Mouse (Mus musculus) CD4-positive, CD25-positive, alpha-beta regulatory T cell, adult 4 months (primary cell): ENCODE results near the gene Abat. TPM values are rescaled to one million over a fixed set of nuclear protein-coding genes. Genes with fewer than 3 reads are reported as not detected.
A peak's percentile ranks its signal among the peaks of the same experiment; 100 is the strongest.

ENCODE experiments used
- ATAC-seq: one replicate; pipeline ENCODE4 v1.8.0; 2017
- polyA plus RNA-seq, 2 experiments: library from polyadenylated mRNA; unstranded; fragments of 100-300 nt; shearing (Covaris generic); gene quantifications; one replicate each; pipeline ENCODE4 v1.2.1; 2017

Gene Abat
- polyA plus RNA-seq, 2 experiments from 2014 or later, result 0.74 to 1.8 TPM

DNA sequence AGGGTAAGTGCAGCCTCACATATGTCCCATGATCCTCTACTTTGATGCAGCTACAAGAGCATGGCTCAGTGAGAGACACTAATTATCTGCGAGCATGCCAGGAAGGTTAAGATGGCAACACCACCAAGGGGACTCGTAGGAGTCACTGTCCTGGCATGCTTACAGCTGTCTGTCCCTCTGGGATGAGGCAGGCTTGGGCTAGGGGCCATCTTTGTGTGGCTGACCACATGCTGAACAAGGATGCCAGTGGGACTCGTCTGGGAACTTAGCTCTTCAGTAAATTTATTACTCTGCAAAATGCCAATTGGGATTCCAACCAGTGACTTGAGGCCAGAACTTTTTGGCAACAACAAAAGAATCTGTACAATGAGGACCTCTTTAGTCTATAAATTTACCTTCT, 62.9 kb downstream of the Abat start:
- no peak for ATAC-seq

DNA sequence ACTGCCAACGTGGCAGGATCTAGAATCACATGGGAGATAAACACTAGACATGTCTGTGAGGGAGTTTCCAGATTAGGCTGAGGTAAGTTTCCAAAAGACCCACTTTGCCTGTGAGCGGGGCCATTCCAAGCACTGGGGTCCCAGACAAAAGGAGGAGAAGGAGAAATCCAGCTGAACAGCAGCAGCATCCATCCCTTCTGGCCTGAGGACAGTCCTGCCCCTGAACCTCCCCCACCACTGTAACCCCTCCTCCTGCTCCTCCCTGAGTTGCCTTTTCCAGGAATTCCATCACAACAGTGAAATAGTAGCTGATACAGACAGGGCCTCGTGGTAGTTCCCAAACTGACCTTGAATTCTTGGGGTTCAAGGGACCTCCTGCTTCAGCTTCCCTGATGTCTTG, 63.7 kb downstream of the Abat start:
- no peak for ATAC-seq

GRCm38 (mm10) chr16:8578326-8578725, 65.1 kb downstream of the Abat start:
- ATAC-seq, result no peak

DNA sequence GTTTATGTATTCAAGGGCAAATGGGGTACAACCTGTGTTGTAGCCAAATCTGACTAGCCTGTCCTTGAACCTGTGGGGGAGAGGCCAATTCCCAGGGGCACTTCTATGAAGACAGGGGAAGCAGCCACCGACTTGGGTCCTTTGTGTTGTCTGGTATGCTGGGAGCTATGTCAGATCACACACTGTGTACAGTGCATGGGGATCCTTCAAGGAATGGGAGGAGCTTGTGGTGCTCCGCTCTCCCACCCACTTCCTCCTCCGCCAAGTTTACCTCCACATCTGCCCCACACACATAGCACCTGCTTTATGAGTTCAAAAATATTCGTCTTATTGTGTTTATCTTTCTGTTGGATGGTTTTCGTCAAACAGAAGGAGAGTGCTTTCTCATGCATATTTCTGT, 66.3 kb downstream of the Abat start:
- no peak for ATAC-seq

- no peak for ATAC-seq
Measured at GRCm38 (mm10) chr16:8581661-8582239, 68.5 kb downstream of the Abat start.

- ATAC-seq, result no peak
Measured at GRCm38 (mm10) chr16:8582579-8583295, 69.5 kb downstream of the Abat start.

DNA sequence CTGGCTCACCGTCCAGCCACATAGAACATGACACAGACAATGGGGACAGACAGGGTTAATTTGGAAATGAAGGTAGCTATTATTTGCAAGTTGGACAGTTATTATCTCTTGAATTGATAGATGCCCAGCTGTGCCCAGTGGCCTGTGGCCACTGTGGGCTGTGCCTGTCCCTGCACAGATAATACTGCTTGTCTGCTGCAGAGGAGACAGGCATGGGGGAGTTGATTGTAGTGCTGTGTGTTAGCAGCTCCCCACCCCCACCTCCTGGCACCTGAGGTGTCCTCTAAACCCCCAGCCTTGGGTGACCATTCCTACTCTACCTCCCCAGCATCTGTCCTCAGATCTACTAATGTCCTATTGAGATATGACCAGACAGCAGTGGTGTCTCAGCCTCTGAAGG, 71.0 kb downstream of the Abat start:
- no peak for ATAC-seq

DNA sequence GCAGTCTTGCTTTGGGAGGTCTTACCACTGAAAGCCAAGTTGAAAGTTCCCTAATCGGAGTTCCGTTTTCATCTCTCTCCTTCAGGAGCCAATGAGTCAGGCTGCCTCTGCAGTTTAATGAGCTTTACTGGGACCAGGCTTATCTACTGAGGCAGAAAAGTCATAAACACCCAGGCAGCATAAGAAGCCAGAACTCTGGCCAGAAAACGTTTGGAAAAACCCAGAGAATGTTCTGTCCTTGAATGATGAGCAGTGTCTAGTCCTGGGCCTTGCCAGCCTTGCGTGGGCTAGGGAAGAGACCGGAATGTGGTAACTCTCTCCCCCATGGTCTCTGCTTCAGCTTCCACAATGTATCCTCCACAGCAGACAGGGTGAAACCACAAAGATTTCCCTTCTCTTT, 71.8 kb downstream of the Abat start:
- no peak for ATAC-seq

DNA sequence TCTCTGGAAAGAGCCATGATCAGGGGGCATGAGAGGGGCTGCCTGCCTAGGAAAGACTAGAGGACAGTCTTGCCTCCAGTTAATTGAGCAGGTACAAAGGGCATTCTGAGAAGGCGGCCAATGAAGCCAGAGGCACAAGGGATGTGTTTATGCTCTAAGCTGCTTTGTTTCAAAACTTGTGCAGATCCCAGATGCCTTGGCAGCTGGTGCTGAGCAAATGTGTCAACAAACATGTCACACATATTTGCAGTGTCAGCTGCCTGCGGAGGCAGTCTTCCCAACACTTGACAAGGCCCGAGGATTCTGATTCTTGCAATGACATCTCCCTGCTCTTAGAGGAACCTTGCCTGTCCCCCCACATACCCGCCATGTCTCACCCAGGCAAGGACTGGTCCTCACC, 82.2 kb downstream of the Abat start:
- no peak for ATAC-seq

DNA sequence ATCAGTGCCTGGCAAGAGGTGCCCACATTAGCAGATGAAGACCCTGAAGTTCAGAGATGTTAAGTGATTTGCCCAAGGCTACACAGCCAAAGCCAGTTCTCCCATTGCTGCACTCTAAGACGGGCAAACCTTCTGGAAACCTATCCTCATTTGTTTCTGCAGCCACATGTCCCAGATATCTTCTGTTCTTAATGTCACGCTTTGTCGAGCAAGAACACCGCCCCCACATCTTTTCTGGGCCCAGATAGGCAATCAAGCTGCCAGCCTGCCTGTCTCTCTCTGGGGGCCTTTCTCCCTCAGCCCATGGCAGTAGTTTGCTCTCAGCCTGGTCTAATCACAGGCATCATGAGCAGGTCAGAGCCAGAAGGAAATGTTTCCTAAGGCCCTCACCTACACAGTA, 83.1 kb downstream of the Abat start:
- no peak for ATAC-seq

DNA sequence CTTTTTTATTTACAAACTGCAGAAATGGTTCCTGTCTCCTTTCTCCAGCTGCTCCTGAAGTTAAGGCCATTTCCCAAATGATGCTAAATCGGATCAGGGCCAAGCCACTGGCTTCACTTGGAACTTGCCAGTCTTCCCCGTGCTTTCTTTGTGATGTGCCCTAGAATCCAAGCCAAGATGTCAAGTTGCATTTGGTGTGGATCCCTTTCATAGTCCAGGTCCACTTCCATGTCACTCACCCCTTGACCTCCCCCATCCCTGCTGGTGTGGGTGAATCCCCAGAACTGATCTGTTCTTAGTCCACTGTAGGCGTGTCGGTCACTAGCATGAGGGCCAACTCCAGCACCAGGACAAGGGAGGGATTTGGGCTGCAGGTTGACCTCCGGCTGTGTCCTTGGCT, 84.3 kb downstream of the Abat start:
- no peak for ATAC-seq

DNA sequence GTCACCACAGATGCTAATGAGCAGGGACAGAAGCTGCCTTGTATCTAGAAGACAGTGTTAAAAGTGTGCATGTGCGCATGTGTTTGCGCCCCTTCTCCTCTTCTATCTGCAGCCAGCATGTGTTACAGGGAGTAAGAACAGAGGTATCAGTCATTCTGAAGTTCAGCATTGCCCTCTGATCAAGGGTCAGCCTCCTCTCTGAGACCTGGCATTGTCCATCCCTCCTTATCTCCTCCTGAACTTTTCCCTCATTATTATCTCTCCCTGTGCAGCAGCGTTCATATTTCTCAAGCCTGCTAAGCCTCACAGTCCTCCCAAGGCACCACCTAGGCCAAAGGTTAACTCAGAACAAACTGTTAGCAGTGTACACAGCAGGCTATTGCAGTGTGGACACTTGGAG, 90.6 kb downstream of the Abat start:
- no peak for ATAC-seq

DNA sequence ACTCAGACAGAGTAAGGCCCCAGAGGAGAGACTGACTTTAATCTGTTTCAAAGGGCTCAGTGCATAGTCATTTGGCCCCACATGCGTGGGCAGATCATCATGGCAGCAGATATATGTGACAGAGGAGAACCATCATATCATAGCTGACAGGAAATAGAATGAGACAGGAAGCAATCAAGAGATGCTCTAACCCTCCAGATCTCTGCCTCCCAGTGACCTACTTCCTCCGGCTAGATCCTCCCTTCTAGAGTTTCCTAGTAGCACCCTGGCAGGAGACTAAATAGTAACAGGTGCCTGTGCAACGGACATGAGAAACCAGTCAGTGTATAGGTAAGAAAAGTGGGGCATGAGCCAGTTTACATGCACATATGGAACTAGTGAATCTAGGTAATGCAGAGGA, 97.2 kb downstream of the Abat start:
- ATAC-seq, result peak; percentile 77

- ATAC-seq, result no peak
Measured at GRCm38 (mm10) chr16:8612214-8613005, 99.2 kb downstream of the Abat start.

GRCm38 (mm10) chr16:8613039-8613438, 99.8 kb downstream of the Abat start:
- ATAC-seq, result no peak

GRCm38 (mm10) chr16:8613447-8613846, 100.2 kb downstream of the Abat start:
- ATAC-seq, result no peak

GRCm38 (mm10) chr16:8619659-8620314, 106.6 kb downstream of the Abat start:
- ATAC-seq, result no peak

GRCm38 (mm10) chr16:8620315-8621115, 107.3 kb downstream of the Abat start:
- no peak for ATAC-seq

- no peak for ATAC-seq
Measured at GRCm38 (mm10) chr16:8630419-8630818, 117.2 kb downstream of the Abat start.

GRCm38 (mm10) chr16:8631428-8631827, 118.2 kb downstream of the Abat start:
- ATAC-seq, result no peak

DNA sequence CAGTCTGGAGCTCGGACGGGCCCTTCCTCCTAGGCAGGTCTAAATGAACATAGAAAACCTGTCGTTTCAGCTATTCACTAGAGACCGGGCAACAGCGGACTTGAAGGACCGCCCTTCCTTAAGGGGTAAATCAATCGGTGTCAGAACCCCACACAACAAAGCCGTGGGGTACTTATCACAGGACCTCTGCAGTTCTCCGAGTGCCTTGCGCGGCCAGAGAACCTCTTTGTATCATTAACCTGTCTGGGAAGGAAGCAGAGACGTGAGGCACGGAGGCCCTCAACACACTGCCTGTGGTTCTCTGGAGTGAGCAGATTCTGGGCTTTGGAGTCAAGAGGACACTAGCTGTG, 123.6 kb downstream of the Abat start:
- ATAC-seq, result peak; percentile 35

- peak; percentile 72 for ATAC-seq
Measured at GRCm38 (mm10) chr16:8637217-8638051, 124.2 kb downstream of the Abat start, which contains the start of the genes Pmm2 and Tmem186. Pmm2 (plus strand) TSS chr16:8637674. Tmem186 (minus strand) TSS chr16:8637712.
